Mouse (Mus musculus): ENCODE measurements at regions not wholly inside any gene's neighbourhood (a gene's known extent, or its start where the extent isn't known, plus 50 kb on each side); places are given as distances from the start of the nearest gene placed in this dataset.

GRCm38 (mm10) chr3:127987583-127987982, 91.5 kb upstream of the Fam241a start (continued):
- TF ChIP-seq TCF12 (IDR thresholded peaks at IDR 0.05; ENCODE audit: low read depth, low read length) (no peak), EP300 (IDR thresholded peaks at IDR 0.05; ENCODE audit: low read length) (no peak)

- Histone ChIP-seq H3K36me3 (replicated peaks in 1 of 2; ENCODE audit: control insufficient read depth in 1 of 2, insufficient read depth in 1 of 2, low read length in 1 of 2) (no peaks in the 10 kb centered on the region), H3K9ac (ENCODE audit: insufficient read depth, low read depth) (no peak overlapping the region), H3K79me2 (replicated peaks; ENCODE audit: control insufficient read depth, extremely low read depth, insufficient read depth, poor library complexity, severe bottlenecking) (no peaks in the 10 kb centered on the region), H3K9me3 (replicated peaks; ENCODE audit: low read length) (no peaks in the 10 kb centered on the region), H3K27ac (ENCODE audit: insufficient read depth, low read depth) (no peak overlapping the region), H3K4me2 (ENCODE audit: insufficient read depth, low read depth, poor library complexity, severe bottlenecking) (no peak overlapping the region), H3K4me1 (ENCODE audit: control insufficient read depth in 1 of 2, insufficient read depth in 2 of 2) (no peaks in the 10 kb centered on the region), H3K4me3 (replicated peaks in 1 of 3; ENCODE audit: low read depth in 2 of 3, low read length in 2 of 3, poor library complexity in 1 of 3) (no peak overlapping the region), H3K27me3 (replicated peaks) (no peaks in the 10 kb centered on the region)
- dilution Hi-C loops (cut with MboI; ENCODE audit: extremely low pct_ligation_motif_present, extremely low pct_unique_long_range_greater_than_20kb, low sequenced_read_pairs) (no loop called here), in situ Hi-C loops (cut with MboI; ENCODE audit: low pct_ligation_motif_present, low pct_unique_long_range_greater_than_20kb, low sequenced_read_pairs) (no loop called here)
- TF ChIP-seq NRF1 (IDR thresholded peaks at IDR 0.05; ENCODE audit: low read depth, low read length): no peak
- no peak for TF ChIP-seq USF2 (conservative IDR thresholded peaks at IDR 0.05; ENCODE audit: low read depth, low read length)
- DNase-seq (ENCODE audit: extremely low read depth): no peak
Observed at GRCm38 (mm10) chr3:127985165-127985564, 89.0 kb upstream of the Fam241a start.

- no peaks in the 10 kb centered on the region for H3K9me3 ChIP-seq (replicated peaks; ENCODE audit: low read length)
- TF ChIP-seq ZNF384 (IDR thresholded peaks at IDR 0.05; ENCODE audit: low read depth, low read length) (no peak), ZMIZ1 (IDR thresholded peaks at IDR 0.05; ENCODE audit: low read depth, low read length) (no peak), BHLHE40 (IDR thresholded peaks at IDR 0.05; ENCODE audit: low read depth, low read length) (no peak), IRF4 (IDR thresholded peaks at IDR 0.05; ENCODE audit: low read depth, low read length) (no peak), MEF2A (IDR thresholded peaks at IDR 0.05; ENCODE audit: borderline replicate concordance, low read depth, low read length) (no peak), USF1 (IDR thresholded peaks at IDR 0.05; ENCODE audit: low read depth, low read length) (no peak), JUND (conservative IDR thresholded peaks at IDR 0.05; ENCODE audit: low read depth, low read length) (no peak), CHD2 (IDR thresholded peaks at IDR 0.05; ENCODE audit: low read length) (no peak)
- in situ Hi-C loops (cut with MboI; ENCODE audit: low pct_ligation_motif_present, low pct_unique_long_range_greater_than_20kb, low sequenced_read_pairs): no loop called here
- H3K4me2 ChIP-seq (ENCODE audit: insufficient read depth, low read depth, poor library complexity, severe bottlenecking): no peak overlapping the region
- no peaks in the 10 kb centered on the region for H3K79me2 ChIP-seq (replicated peaks; ENCODE audit: control insufficient read depth, extremely low read depth, insufficient read depth, poor library complexity, severe bottlenecking)
- dilution Hi-C loops (cut with MboI; ENCODE audit: extremely low pct_ligation_motif_present, extremely low pct_unique_long_range_greater_than_20kb, low sequenced_read_pairs): no loop called here
- no peak overlapping the region for H3K9ac ChIP-seq (ENCODE audit: insufficient read depth, low read depth)
- no peaks in the 10 kb centered on the region; a peak in 1 of 4 replicates for H3K4me1 ChIP-seq (ENCODE audit: control insufficient read depth in 1 of 2, insufficient read depth in 2 of 2)
- no peaks in the 10 kb centered on the region for H3K27me3 ChIP-seq (replicated peaks)
- DNase-seq (ENCODE audit: extremely low read depth): no peak
- H3K4me3 ChIP-seq (replicated peaks in 1 of 3; ENCODE audit: low read depth in 2 of 3, low read length in 2 of 3, poor library complexity in 1 of 3): no peak overlapping the region
- H3K36me3 ChIP-seq (replicated peaks in 1 of 2; ENCODE audit: control insufficient read depth in 1 of 2, insufficient read depth in 1 of 2, low read length in 1 of 2): no peaks in the 10 kb centered on the region
- no peak overlapping the region for H3K27ac ChIP-seq (ENCODE audit: insufficient read depth, low read depth)
Observed at GRCm38 (mm10) chr3:127977240-127977639, 81.1 kb upstream of the Fam241a start.

- TF ChIP-seq SMC3 (IDR thresholded peaks at IDR 0.05; ENCODE audit: low read depth, low read length): peak; percentile 54
- no peak for TF ChIP-seq POLR2A (IDR thresholded peaks at IDR 0.05; ENCODE audit: low read depth, low read length)
- TF ChIP-seq ETS1 (conservative IDR thresholded peaks at IDR 0.05; ENCODE audit: low read depth, low read length): no peak
- peak; percentile 82 to 83 for TF ChIP-seq CTCF (conservative IDR thresholded peaks at IDR 0.05 in 1 of 2, IDR thresholded peaks at IDR 0.05 in 1 of 2; ENCODE audit: low read depth in 2 of 2, low read length in 2 of 2)
- TF ChIP-seq PAX5 (IDR thresholded peaks at IDR 0.05; ENCODE audit: low read length): no peak
- no peak for TF ChIP-seq RCOR1 (conservative IDR thresholded peaks at IDR 0.05; ENCODE audit: low read depth, low read length)
- TF ChIP-seq RAD21 (IDR thresholded peaks at IDR 0.05; ENCODE audit: low read depth, low read length): peak; percentile 78
- TF ChIP-seq BHLHE40 (IDR thresholded peaks at IDR 0.05; ENCODE audit: low read depth, low read length): no peak
- no peak for TF ChIP-seq HCFC1 (IDR thresholded peaks at IDR 0.05; ENCODE audit: low read depth, low read length)
- TF ChIP-seq MAFK (IDR thresholded peaks at IDR 0.05; ENCODE audit: insufficient replicate concordance, low read length): 0 out of 2 replicates have a peak, but pooled peaks have one; percentile 27
- TF ChIP-seq USF1 (IDR thresholded peaks at IDR 0.05; ENCODE audit: low read depth, low read length): no peak
- no peak for TF ChIP-seq MXI1 (IDR thresholded peaks at IDR 0.05; ENCODE audit: low read depth, low read length)
- Histone ChIP-seq H3K4me2 (ENCODE audit: insufficient read depth, low read depth, poor library complexity, severe bottlenecking) (peak overlapping the region; percentile 29; the same call in 1 of the 2 replicates), H3K9ac (ENCODE audit: insufficient read depth, low read depth) (no peak overlapping the region), H3K79me2 (replicated peaks; ENCODE audit: control insufficient read depth, extremely low read depth, insufficient read depth, poor library complexity, severe bottlenecking) (no peaks in the 10 kb centered on the region), H3K27ac (ENCODE audit: insufficient read depth, low read depth) (no peak overlapping the region), H3K27me3 (replicated peaks) (no peaks in the 10 kb centered on the region), H3K4me3 (replicated peaks in 1 of 3; ENCODE audit: low read depth in 2 of 3, low read length in 2 of 3, poor library complexity in 1 of 3) (no peak overlapping the region), H3K4me1 (ENCODE audit: control insufficient read depth in 1 of 2, insufficient read depth in 2 of 2) (peaks cover 0 to 6% of the 10 kb centered on the region in 2 experiments; a peak in 1 of 4 replicates), H3K9me3 (replicated peaks; ENCODE audit: low read length) (no peaks in the 10 kb centered on the region), H3K36me3 (replicated peaks in 1 of 2; ENCODE audit: control insufficient read depth in 1 of 2, insufficient read depth in 1 of 2, low read length in 1 of 2) (no peaks in the 10 kb centered on the region)
- dilution Hi-C loops (cut with MboI; ENCODE audit: extremely low pct_ligation_motif_present, extremely low pct_unique_long_range_greater_than_20kb, low sequenced_read_pairs): no loop called here
- in situ Hi-C loops (cut with MboI; ENCODE audit: low pct_ligation_motif_present, low pct_unique_long_range_greater_than_20kb, low sequenced_read_pairs): no loop called here
- DNase-seq (ENCODE audit: extremely low read depth): peak; percentile 55
Observed at GRCm38 (mm10) chr3:127970891-127971290, 74.8 kb upstream of the Fam241a start.
